Mouse (Mus musculus) forebrain, embryonic 12.5 days (tissue): ENCODE results near the gene Epha4. TPM values are rescaled to one million over a fixed set of nuclear protein-coding genes. Genes with fewer than 3 reads are reported as not detected.
A peak's percentile ranks its signal among the peaks of the same experiment; 100 is the strongest.

ENCODE experiments used
- ATAC-seq: fragments of 200-750 bp; cut with Nextera tagmentation; 2 replicates; pipeline ENCODE4 v1.8.0; 2017; ENCODE audit warnings: moderate TSS enrichment; ENCODE audit not compliant: low FRiP score
- H3K27ac ChIP-seq: fragments of 300-500 bp; sonication (generic); 2 replicates; pipeline ENCODE4 v1.5.1; 2016; ENCODE audit warnings: mild to moderate bottlenecking
- H3K27me3 ChIP-seq: fragments of 300-500 bp; sonication (generic); 2 replicates; pipeline ENCODE4 v1.6.1; 2016; ENCODE audit warnings: mild to moderate bottlenecking
- H3K36me3 ChIP-seq: fragments of 300-500 bp; sonication (generic); replicated peaks from 2 replicates; pipeline ENCODE4 v1.6.1; 2016; ENCODE audit warnings: mild to moderate bottlenecking
- H3K4me1 ChIP-seq: fragments of 300-500 bp; sonication (generic); 2 replicates; pipeline ENCODE4 v1.6.1; 2016
- H3K4me2 ChIP-seq: fragments of 300-500 bp; sonication (generic); 2 replicates; pipeline ENCODE4 v1.6.1; 2016; ENCODE audit warnings: mild to moderate bottlenecking, moderate library complexity
- H3K4me3 ChIP-seq: fragments of 300-500 bp; sonication (generic); replicated peaks from 2 replicates; pipeline ENCODE4 v1.5.1; 2016; ENCODE audit warnings: mild to moderate bottlenecking
- H3K9ac ChIP-seq: fragments of 300-500 bp; sonication (generic); 2 replicates; pipeline ENCODE4 v1.6.1; 2016; ENCODE audit warnings: mild to moderate bottlenecking
- H3K9me3 ChIP-seq: fragments of 300-500 bp; sonication (generic); 2 replicates; pipeline ENCODE4 v1.6.1; 2016
- WGBS: fragments of 180-500 bp; shearing (Covaris S2); methylation state at CpG from one replicate; pipeline ENCODE4 v1.1.7; 2016; 5-methylcytosine and 5-hydroxymethylcytosine counted together
- polyA plus RNA-seq: library from polyadenylated mRNA; unstranded; fragments of >200 nt; fragmentation: Nextera tagmentation; extraction: Ambion mirVana; gene quantifications from 2 replicates; pipeline ENCODE4 v1.2.1, GENCODE M21; 2016

The Epha4 gene
- polyA plus RNA-seq, 1 experiment from 2014 or later, result 58.4 TPM

DNA sequence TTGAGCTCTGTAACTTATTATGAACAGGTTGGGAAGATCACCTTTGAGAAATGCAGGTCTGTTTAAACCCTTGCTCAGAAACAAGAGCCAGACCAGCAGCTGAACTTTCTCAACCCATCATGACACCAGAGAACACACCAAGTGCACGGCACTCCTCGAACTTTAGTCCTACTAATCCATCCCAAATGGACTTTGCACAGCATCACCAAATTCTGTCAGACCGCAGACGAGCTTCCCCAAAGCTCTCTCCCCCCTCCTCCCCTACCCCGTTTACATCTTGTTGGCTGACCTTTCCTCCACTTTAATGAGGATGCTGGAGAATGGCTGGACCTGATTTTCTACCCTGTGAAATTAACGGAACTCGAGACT lies 19.1 kb downstream of the Epha4 start:
- ATAC-seq, result no peak
- Histone ChIP-seq H3K4me1 (peaks cover 78% of the 10 kb centered on the region), H3K27ac (0 out of 2 replicates have a peak overlapping the region, but pooled peaks have one; percentile 9), H3K4me2 (peak overlapping the region; percentile 40), H3K36me3 (peaks cover 11% of the 10 kb centered on the region), H3K27me3 (no peaks in the 10 kb centered on the region), H3K9me3 (no peaks in the 10 kb centered on the region), H3K9ac (peak overlapping the region; percentile 17; the same call in 1 of the 2 replicates), H3K4me3 (no peak overlapping the region)
- WGBS, result 4% methylated on average over 7 of the region's 7 CpGs

DNA sequence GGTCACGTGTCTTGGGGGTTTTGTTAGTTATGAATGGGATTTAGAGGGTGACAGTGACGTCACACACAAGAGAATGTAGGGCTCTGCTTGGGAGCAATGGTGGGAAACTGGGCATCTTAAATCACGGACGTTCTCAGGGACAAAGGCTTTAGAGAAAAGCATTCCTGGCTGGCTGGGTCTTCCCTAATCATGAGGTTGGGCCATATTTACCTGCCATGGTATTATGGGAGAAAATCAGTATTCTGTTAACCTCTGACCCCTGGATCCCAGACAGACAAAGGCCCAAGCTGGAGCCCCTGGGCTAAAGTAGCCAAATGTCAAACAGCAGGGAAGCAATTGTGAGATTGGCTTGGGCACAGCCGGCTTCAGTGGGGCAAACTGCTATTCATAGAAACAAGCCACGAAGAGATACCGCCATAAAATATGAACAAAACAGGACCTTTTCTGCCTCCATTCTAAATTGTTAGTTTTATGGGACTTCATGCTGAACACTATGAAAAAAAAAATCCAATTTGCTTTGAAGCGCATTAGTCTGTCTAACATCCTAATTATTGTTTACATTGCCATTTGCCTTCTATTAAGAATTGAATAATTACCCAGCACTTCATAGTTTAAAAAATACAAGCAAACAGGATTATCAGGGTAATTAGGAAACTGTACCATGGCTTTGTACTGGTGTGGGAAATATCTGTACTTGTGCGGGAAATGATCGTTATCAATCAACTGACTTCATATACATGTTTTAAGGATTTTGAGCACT lies 19.7 kb downstream of the Epha4 start:
- 5% methylated on average over 10 of the region's 10 CpGs for WGBS

DNA sequence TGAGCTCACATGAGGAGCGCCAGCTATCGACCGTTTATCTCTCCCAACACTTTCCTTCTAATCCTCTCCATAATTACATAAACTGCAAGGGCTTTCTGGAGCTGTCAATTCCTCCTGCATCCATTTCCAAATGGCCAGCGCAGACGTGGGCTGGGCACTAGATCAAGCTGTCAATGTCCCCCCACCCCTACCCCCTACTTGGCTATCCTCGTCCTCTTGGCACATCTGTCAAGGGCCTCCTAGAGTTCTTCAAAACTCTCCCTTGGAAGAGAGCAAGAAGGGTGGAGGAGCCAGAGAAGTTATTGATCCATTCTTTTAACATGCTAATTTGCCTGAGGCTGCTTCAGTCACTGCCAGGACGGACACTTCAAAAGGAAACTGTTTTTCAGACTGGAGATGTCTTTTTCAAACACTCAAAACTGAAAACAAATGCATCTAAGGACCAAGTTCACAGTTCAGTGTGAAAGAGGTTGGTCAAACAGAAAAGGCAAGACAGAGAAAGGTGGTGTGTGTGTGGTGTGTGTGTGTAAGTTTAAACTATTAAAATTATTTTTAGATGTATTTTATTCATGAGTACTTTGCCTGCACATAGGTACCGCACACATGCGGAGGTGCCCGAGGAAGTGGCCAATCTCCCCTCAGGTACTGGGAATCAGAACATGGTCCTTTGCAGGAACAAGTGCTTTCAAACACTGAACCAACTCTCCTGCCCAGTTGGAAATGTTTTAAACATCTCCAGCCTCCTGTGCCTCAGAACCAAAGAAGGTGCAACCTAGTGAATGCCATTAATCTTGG lies 20.9 kb downstream of the Epha4 start:
- H3K27ac ChIP-seq, result no peak overlapping the region
- no peaks in the 10 kb centered on the region for H3K36me3 ChIP-seq
- H3K4me3 ChIP-seq, result no peak overlapping the region
- no peak for ATAC-seq
- 14% methylated on average over 10 of the region's 10 CpGs for WGBS
- no peaks in the 10 kb centered on the region for H3K27me3 ChIP-seq
- no peak overlapping the region for H3K9ac ChIP-seq
- H3K4me1 ChIP-seq, result peaks cover 65% of the 10 kb centered on the region
- H3K9me3 ChIP-seq, result no peaks in the 10 kb centered on the region
- peak overlapping the region; percentile 25 for H3K4me2 ChIP-seq

More for the DNA sequence above, 19.7 kb downstream of the Epha4 start:
- Histone ChIP-seq H3K4me2 (peak overlapping the region; percentile 40), H3K9me3 (no peaks in the 10 kb centered on the region), H3K27ac (0 out of 2 replicates have a peak overlapping the region, but pooled peaks have one; percentile 9), H3K27me3 (no peaks in the 10 kb centered on the region), H3K4me1 (peaks cover 73% of the 10 kb centered on the region), H3K36me3 (peaks cover 9% of the 10 kb centered on the region), H3K4me3 (no peak overlapping the region), H3K9ac (peak overlapping the region; percentile 17; the same call in 1 of the 2 replicates)
- no peak; the same call in 1 of the 2 replicates for ATAC-seq

DNA sequence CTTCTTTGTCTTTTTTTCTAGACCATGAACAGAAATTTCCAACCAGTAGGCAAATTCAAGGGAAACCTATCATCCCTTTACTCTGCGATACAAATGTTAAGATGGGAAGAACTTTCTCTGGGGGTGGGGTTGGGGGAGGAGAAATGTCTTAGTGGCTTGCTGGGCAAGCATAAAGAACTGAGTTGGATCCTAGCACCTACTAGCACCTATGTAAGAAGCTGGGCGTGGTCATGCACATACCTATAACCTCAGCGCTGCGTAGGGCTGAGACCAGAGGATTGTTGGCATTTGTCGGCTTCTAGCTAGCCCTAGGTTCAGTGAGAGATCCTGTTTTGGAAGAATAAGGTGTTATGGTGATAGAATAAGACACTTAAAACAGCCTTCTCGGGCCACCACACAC lies 24.7 kb downstream of the Epha4 start:
- H3K4me3 ChIP-seq, result no peak overlapping the region
- no peaks in the 10 kb centered on the region for H3K27me3 ChIP-seq
- H3K27ac ChIP-seq, result no peak overlapping the region
- peaks cover 36% of the 10 kb centered on the region for H3K4me1 ChIP-seq
- no peak overlapping the region for H3K4me2 ChIP-seq
- ATAC-seq, result no peak
- no peaks in the 10 kb centered on the region for H3K9me3 ChIP-seq
- WGBS, result 94% methylated on average over 6 of the region's 6 CpGs
- no peak overlapping the region for H3K9ac ChIP-seq
- H3K36me3 ChIP-seq, result peaks cover 5% of the 10 kb centered on the region; the same call in 1 of the 2 replicates

DNA sequence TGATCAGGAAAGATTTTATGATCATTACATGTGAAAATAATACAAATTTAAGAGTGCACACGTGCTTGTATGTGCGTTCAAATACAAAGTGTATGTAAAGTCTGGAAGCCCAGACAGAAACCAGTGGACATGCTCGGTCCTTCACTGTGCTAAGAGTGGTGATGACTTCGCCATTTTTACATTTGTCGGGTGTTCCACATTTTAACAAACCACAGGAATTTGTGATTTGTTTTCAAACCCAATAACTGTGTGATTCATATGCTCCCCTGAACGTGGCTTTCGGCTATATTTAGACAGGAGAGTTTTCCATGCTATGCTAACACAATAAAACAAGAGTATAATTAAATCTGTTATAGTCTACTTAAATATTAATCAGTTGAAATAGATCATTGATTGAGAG lies 25.5 kb downstream of the Epha4 start:
- peaks cover 5% of the 10 kb centered on the region; the same call in 1 of the 2 replicates for H3K36me3 ChIP-seq
- no peak overlapping the region for H3K9ac ChIP-seq
- 87% methylated on average over 7 of the region's 7 CpGs for WGBS
- peaks cover 31% of the 10 kb centered on the region for H3K4me1 ChIP-seq
- H3K27me3 ChIP-seq, result no peaks in the 10 kb centered on the region
- no peak overlapping the region for H3K27ac ChIP-seq
- no peak for ATAC-seq
- no peak overlapping the region for H3K4me3 ChIP-seq
- H3K4me2 ChIP-seq, result no peak overlapping the region
- H3K9me3 ChIP-seq, result no peaks in the 10 kb centered on the region

DNA sequence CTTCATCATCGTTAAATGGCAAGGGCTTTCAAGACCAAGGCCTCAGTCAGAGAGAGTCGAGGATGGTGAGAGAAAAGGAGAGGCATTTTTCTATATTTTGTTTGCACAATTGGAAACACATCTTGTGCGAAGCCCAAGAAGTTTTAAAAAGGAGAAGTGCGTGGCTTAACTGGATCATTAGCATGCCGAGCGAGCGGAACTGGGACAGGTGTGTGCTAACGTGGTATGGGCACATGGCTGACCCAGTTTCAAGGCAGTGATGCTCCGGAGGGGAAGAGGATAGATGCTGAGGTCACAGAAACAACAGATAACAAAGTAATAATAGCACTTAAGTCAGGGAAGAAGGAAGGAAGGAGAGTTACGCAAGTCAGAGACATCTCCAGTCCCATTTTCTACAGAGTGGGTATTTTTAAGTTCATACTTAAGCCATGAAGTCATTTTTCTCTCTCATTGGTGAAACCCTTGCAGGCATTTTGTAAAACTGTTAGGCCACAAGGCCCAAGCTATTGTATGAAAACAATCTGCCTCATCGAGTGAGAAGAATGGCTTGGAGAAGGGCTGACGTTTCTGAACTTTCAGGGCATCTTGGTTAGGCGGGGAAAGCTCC lies 26.9 kb downstream of the Epha4 start:
- WGBS, result 63% methylated on average over 13 of the region's 13 CpGs
- Histone ChIP-seq H3K4me3 (no peak overlapping the region), H3K4me1 (peaks cover 17% of the 10 kb centered on the region), H3K4me2 (no peak overlapping the region), H3K9me3 (no peaks in the 10 kb centered on the region), H3K36me3 (peaks cover 7% of the 10 kb centered on the region; the same call in 1 of the 2 replicates), H3K9ac (no peak overlapping the region), H3K27me3 (no peaks in the 10 kb centered on the region), H3K27ac (no peak overlapping the region)
- ATAC-seq, result no peak

DNA sequence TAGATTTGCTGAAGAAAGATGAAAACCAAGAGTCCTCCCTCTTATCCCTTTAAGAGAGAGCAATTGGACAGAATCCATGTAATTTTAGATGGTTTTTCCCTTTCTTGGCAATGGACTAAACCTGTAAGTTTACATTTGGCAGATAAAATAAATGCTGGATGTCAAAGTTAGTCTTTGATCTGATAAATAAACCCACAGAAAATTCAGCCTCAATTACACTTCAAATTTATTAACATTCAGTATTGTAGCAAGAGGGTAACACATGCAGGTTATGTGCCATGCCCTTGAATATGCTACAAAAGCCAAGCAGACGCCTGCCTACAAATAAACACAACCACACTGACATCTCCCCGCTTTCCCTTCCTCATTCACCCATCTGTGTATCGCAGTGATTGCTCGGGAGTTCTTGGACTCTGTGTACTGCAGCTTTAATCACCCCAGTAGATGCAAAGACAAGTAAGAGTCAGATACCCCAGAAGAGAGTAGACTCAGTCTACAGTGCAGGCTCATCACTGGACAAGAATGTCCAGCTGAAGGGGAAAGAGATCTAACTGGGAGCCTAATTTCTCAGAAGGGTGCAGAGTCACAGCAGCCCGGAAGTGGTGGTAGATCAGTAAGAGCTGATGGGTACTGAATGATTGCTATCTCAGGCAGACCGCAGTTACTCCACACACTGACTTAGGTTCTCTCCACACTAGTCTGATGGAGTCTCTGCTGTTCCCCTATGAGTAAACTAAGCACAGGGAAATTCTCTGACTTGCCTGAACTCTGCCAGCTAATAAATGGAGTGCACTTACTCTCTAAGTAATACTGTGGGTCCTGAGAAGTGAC lies 29.9 kb downstream of the Epha4 start:
- no peaks in the 10 kb centered on the region for H3K9me3 ChIP-seq
- H3K4me3 ChIP-seq, result no peak overlapping the region
- peaks cover 5% of the 10 kb centered on the region; the same call in 1 of the 2 replicates for H3K4me1 ChIP-seq
- no peak overlapping the region for H3K4me2 ChIP-seq
- H3K27me3 ChIP-seq, result no peaks in the 10 kb centered on the region
- 89% methylated on average over 6 of the region's 6 CpGs for WGBS
- peaks cover 7% of the 10 kb centered on the region; the same call in 1 of the 2 replicates for H3K36me3 ChIP-seq
- no peak overlapping the region for H3K27ac ChIP-seq
- no peak overlapping the region for H3K9ac ChIP-seq
- ATAC-seq, result no peak

DNA sequence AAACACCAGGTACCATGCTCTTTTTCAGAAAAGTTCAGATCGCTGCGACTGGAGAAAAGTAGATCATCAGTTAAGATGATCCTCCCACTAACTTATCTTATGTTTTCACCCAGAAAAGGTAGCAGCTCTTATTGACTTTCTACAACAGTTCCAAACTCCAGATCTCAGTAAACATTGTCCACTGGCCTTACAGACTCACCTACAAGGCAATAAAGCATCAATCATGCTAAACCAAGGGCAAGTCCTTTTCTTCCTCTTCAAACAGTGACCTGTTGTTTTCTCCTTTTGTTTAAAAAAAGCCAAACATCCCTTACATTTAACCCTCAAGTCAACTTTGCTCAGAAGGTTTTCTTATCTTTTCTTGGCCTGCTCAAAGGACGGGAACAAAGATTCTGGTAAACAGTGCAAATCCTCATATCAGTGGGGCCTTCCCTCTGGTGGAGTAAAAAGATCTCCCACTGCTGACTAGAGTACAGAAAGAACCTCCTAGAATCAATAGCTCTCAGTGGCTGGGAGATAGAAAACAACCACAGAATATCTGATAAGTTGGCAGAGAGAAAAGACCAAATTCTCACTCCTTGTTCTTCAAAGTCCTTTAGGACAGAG lies 39.0 kb downstream of the Epha4 start:
- Histone ChIP-seq H3K9ac (no peak overlapping the region), H3K4me3 (no peak overlapping the region), H3K36me3 (no peaks in the 10 kb centered on the region), H3K9me3 (no peaks in the 10 kb centered on the region), H3K4me1 (peaks cover 17% of the 10 kb centered on the region), H3K27ac (no peak overlapping the region), H3K4me2 (no peak overlapping the region), H3K27me3 (no peaks in the 10 kb centered on the region)
- no peak for ATAC-seq
- 91% methylated on average over 3 of the region's 3 CpGs for WGBS

DNA sequence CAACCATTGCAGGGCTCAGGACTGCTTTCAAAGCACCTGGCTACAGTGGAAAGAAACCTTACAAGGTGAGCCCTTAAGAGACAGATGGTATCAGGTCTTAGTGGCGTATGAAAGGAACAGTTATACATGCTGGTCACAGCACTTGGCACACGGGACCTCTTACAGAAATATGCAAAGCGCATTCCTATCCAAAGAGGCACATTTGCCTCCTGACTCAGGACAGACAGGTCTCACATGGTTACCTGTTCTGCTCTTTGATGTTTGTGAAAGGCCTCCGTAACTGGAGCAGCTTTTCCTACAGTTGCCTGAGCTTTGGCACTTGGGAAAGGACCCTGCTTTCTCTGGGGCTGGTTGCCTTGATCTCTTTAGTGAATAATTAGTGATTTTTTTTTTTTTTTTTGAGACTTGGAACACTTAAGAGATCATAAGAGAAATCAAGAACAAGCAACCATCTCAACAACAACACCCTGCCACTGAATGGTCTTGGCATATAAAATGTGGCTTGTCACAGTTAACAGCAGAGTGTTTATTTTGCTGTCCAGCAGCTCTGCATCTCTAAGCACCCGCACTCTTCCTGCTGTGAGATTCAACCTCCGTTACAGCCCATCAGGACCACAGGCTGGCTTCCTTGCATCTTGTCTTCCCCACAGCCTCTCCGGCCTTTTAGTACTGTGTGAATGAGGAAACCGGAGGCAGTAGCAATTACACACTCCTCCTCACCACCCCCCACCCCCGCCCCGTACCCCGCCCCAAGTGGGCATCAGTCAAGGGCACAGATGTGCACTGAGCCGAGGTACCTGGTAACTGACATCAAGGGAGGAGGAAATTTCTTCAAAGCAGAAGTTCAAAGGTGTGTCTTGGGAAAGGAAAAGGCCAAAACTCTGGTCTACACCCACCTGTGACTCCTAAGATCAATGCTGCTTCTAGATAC lies 41.2 kb downstream of the Epha4 start:
- H3K9me3 ChIP-seq, result no peaks in the 10 kb centered on the region
- H3K27ac ChIP-seq, result no peak overlapping the region
- no peak overlapping the region for H3K4me3 ChIP-seq
- no peaks in the 10 kb centered on the region for H3K36me3 ChIP-seq
- no peak overlapping the region for H3K9ac ChIP-seq
- WGBS, result 57% methylated on average over 12 of the region's 12 CpGs
- H3K4me1 ChIP-seq, result peaks cover 22% of the 10 kb centered on the region
- H3K27me3 ChIP-seq, result no peaks in the 10 kb centered on the region
- ATAC-seq, result no peak
- no peak overlapping the region for H3K4me2 ChIP-seq

DNA sequence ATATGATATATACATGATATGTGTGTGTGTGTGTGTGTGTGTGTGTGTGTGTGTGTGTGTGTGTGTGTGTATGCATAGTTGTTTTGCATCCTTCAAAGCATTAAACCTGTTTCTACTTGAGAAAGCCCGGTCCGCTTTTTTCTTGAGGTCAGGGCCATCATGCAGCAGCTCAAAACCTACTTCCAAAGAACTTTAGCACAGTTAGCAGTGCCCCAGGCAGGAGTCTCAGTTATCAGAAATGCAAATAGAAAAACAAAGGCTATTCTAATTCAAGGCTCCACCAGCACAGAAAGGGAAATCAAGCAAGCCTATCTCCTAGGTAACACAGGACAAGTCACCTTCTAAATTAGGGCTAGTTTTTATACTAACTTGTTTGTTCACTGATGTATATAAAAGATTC lies 42.3 kb downstream of the Epha4 start:
- 54% methylated on average over 2 of the region's 2 CpGs for WGBS
- peaks cover 23% of the 10 kb centered on the region for H3K4me1 ChIP-seq
- no peak overlapping the region for H3K4me2 ChIP-seq
- H3K9ac ChIP-seq, result no peak overlapping the region
- H3K27me3 ChIP-seq, result no peaks in the 10 kb centered on the region
- no peaks in the 10 kb centered on the region for H3K9me3 ChIP-seq
- ATAC-seq, result no peak
- no peak overlapping the region for H3K27ac ChIP-seq
- H3K4me3 ChIP-seq, result no peak overlapping the region
- no peaks in the 10 kb centered on the region for H3K36me3 ChIP-seq

DNA sequence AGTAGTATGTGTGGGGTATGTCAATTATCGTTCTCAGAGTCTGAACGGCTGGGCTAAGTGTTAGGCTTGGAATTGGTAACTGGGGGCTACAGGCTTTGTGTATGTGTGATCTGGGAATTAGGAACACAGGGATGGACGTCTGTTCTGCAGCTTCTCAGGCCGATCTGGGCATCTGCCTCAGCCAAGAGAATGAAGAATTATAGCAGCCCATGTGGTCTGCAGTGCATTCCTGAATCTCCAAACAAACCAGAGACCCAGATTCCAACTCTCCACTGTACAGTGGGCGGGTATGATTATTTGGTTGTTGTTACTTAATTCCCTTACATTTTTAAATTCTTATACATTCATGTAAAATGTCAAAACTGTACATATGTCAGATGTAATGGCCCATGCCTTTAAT lies 43.4 kb downstream of the Epha4 start:
- no peaks in the 10 kb centered on the region for H3K9me3 ChIP-seq
- no peak overlapping the region for H3K9ac ChIP-seq
- no peak for ATAC-seq
- no peak overlapping the region for H3K27ac ChIP-seq
- H3K4me3 ChIP-seq, result no peak overlapping the region
- peaks cover 32% of the 10 kb centered on the region for H3K4me1 ChIP-seq
- 73% methylated on average over 5 of the region's 5 CpGs for WGBS
- no peak overlapping the region for H3K4me2 ChIP-seq
- H3K27me3 ChIP-seq, result no peaks in the 10 kb centered on the region
- H3K36me3 ChIP-seq, result no peaks in the 10 kb centered on the region
